Mouse (Mus musculus) cortical plate, adult 2 months (tissue): ENCODE data around the gene Map3k13. TPM values are rescaled to one million over a fixed set of nuclear protein-coding genes. Genes with fewer than 3 reads are reported as not detected.

Source experiments
- H3K27ac ChIP-seq: fragments of 200-500 bp; 2 replicates; pipeline ENCODE4 v1.5.1; 2012; ENCODE audit warnings: low read length, control low read depth, inconsistent platforms; ENCODE audit not compliant: insufficient read depth
- H3K4me1 ChIP-seq: fragments of 200-500 bp; 2 replicates; pipeline ENCODE4 v1.6.1; 2011; ENCODE audit warnings: low read length; ENCODE audit not compliant: control insufficient read depth, insufficient read depth
- H3K4me3 ChIP-seq: fragments of 200-500 bp; 2 replicates; pipeline ENCODE4 v1.5.1; 2011; ENCODE audit warnings: mild to moderate bottlenecking, low read length, control low read depth; ENCODE audit not compliant: insufficient read depth
- CTCF ChIP-seq: fragments of 200-500 bp; IDR thresholded peaks from 2 replicates; pipeline ENCODE4 v1.5.1; 2011; ENCODE audit warnings: mild to moderate bottlenecking, control low read depth, low read length; ENCODE audit not compliant: insufficient read depth; ENCODE audit errors: extremely low read depth
- POLR2A ChIP-seq: fragments of 200-500 bp; IDR thresholded peaks from 2 replicates; pipeline ENCODE4 v1.6.1; 2011; ENCODE audit warnings: mild to moderate bottlenecking, low read length, control low read depth; ENCODE audit not compliant: insufficient read depth; ENCODE audit errors: extremely low read depth
- polyA plus RNA-seq: library from polyadenylated mRNA; depleted of rRNA; stranded (reverse); fragments of >200 nt; gene quantifications from 2 replicates; pipeline ENCODE4 v1.2.3, GENCODE M21; 2012; rRNA removed

Gene Map3k13
- polyA plus RNA-seq, 1 experiment: 8.1 TPM

GRCm38 (mm10) chr16:21955591-21955990, 161.4 kb downstream of the Map3k13 start:
- H3K4me1 ChIP-seq: no peaks in the 10 kb centered on the region
- TF ChIP-seq CTCF (no peak), POLR2A (no peak)
- no peak overlapping the region for H3K27ac ChIP-seq
- no peak overlapping the region for H3K4me3 ChIP-seq

GRCm38 (mm10) chr16:21965576-21965975, 171.4 kb downstream of the Map3k13 start:
- TF ChIP-seq POLR2A (no peak), CTCF (no peak)
- no peak overlapping the region for H3K27ac ChIP-seq
- no peaks in the 10 kb centered on the region for H3K4me1 ChIP-seq
- H3K4me3 ChIP-seq: no peak overlapping the region

DNA sequence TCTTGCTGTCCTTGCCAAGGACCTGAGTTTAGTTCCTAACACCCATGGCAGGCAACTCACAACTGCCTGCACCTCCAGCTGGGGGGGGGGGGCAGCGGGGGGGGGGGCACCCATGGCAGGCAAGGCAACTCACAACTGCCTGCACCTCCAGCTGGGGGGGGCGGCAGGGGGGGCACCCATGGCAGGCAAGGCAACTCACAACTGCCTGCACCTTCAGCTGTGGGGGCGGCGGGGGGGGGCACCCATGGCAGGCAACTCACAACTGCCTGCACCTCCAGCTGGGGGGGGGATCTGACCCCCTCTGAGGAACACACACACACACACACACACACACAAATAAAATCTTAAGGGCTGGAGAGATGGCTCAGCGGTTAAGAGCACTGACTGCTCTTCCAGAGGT, 175.7 kb downstream of the Map3k13 start:
- no peak overlapping the region for H3K27ac ChIP-seq
- no peak overlapping the region for H3K4me3 ChIP-seq
- TF ChIP-seq POLR2A: no peak
- TF ChIP-seq CTCF: no peak
- no peaks in the 10 kb centered on the region for H3K4me1 ChIP-seq

GRCm38 (mm10) chr16:21970536-21970935, 176.4 kb downstream of the Map3k13 start:
- Histone ChIP-seq H3K4me1 (no peaks in the 10 kb centered on the region), H3K27ac (no peak overlapping the region), H3K4me3 (no peak overlapping the region)
- TF ChIP-seq CTCF: no peak

DNA sequence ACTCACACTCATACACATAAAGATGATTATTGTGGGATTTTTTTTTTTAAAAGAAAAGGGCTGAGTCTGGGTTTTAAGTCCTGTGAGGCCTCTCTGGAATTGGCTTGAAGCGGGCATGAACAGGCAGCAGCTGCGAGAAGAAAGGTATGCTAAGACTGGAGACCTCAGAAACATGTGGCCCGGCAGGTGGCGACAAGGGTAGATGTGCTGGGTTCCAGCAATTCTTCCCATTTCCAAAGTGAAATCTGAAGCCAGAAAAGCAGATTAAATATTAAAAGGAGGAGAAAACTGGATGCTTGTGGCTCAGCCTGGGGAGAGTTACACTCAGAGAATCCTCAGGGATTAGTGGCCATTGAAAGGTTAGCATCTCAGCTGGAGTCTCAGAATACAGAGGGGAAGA, 177.3 kb downstream of the Map3k13 start:
- Histone ChIP-seq H3K27ac (no peak overlapping the region), H3K4me1 (no peaks in the 10 kb centered on the region), H3K4me3 (no peak overlapping the region)
- no peak for TF ChIP-seq POLR2A
- TF ChIP-seq CTCF: no peak

GRCm38 (mm10) chr16:21976203-21976602, 182.1 kb downstream of the Map3k13 start:
- TF ChIP-seq POLR2A: no peak
- no peak for TF ChIP-seq CTCF
- no peak overlapping the region for H3K27ac ChIP-seq
- no peaks in the 10 kb centered on the region for H3K4me1 ChIP-seq
- H3K4me3 ChIP-seq: no peak overlapping the region

GRCm38 (mm10) chr16:21977347-21977746, 183.2 kb downstream of the Map3k13 start:
- Histone ChIP-seq H3K4me3 (no peak overlapping the region), H3K27ac (no peak overlapping the region), H3K4me1 (no peaks in the 10 kb centered on the region)
- TF ChIP-seq CTCF (no peak), POLR2A (no peak)

Other genes with a start within 250 kb of the Map3k13 start
- gene 2510009E07Rik, start 99.7 kb upstream of the Map3k13 start, polyA plus RNA-seq: 30.5 and 31.1 TPM in 2 replicates
- 2.9 and 3.3 TPM in 2 replicates for gene Ehhadh, start 6.5 kb upstream of the Map3k13 start, polyA plus RNA-seq
- 26.1 TPM in 2 replicates for gene Tmem41a, start 153.2 kb downstream of the Map3k13 start, polyA plus RNA-seq
- gene Liph, start 201.3 kb downstream of the Map3k13 start, polyA plus RNA-seq: 0.33 and 0.78 TPM in 2 replicates
- gene Senp2, start 215.1 kb downstream of the Map3k13 start, polyA plus RNA-seq: 61.0 and 63.8 TPM in 2 replicates